In the genomic region with DNA sequence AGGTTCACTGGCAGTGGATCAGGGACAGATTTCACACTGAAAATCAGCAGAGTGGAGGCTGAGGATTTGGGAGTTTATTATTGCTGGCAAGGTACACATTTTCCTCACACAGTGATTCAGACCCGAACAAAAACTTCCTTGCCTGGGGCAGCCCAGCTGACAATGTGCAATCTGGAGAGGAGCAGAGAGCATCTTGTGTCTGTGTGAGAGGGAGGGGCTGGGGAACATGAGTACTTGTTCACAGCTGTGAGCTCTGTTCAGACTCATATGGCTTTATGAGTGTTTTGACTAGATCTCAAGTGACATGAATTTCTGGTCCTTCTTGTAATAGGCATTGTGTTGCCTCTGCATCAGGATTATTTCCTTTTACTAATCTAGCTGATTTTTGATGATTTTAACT, we compare ENCODE assay signal across 17 mouse cellular contexts.
DNase-seq lines count a peak whose midpoint lies in the region; ATAC-seq lines count a peak whose summit lies in the region.
"Had no signal": no experiment of that assay in that cellular context is flagged by ENCODE, and none has a peak within 500 bp of the region (broad histone marks: within the 10 kb centered on the region; RNA-seq: fewer than 3 reads in every experiment).

No protein-coding gene starts in this region.

- no peak overlapping the region for H3K27ac ChIP-seq in forebrain, embryonic 15.5 days (replicated peaks)
- H3K27ac ChIP-seq in forebrain, embryonic 12.5 days: no peak overlapping the region
- H3K27ac ChIP-seq in neural tube, embryonic 15.5 days (replicated peaks): no peak overlapping the region
- no peak overlapping the region for H3K27ac ChIP-seq in forebrain, embryonic 16.5 days (ENCODE audit: low read length)
- H3K27ac ChIP-seq: hindbrain, embryonic 14.5 days; liver, embryonic 12.5 days; midbrain, embryonic 12.5 days had no signal

- H3K27me3 ChIP-seq in forebrain, embryonic 15.5 days: no peaks in the 10 kb centered on the region
- no peaks in the 10 kb centered on the region for H3K27me3 ChIP-seq in forebrain, embryonic 12.5 days
- no peaks in the 10 kb centered on the region for H3K27me3 ChIP-seq in neural tube, embryonic 15.5 days (replicated peaks)
- no peaks in the 10 kb centered on the region for H3K27me3 ChIP-seq in forebrain, embryonic 16.5 days (replicated peaks; ENCODE audit: control insufficient read depth, insufficient read depth, low read length)
- H3K27me3 ChIP-seq in splenic B cell, adult 2 months (ENCODE audit: control insufficient read depth, insufficient read depth, low read length, poor library complexity, severe bottlenecking): no peaks in the 10 kb centered on the region
- H3K27me3 ChIP-seq: liver, embryonic 12.5 days; midbrain, embryonic 12.5 days had no signal

- DNase-seq in neural tube, embryonic 10.5 days (ENCODE audit: extremely low spot score, low spot score): no peak
- peak; percentile 5 for DNase-seq in splenic B cell, adult 2 months (ENCODE audit: low read depth, low spot score)
- no peak for DNase-seq in right cerebral cortex, adult 18-20 months
- no peak for DNase-seq in frontal cortex, postnatal 14 days (ENCODE audit: low spot score in 2 of 2)
- DNase-seq: gastrocnemius, postnatal 36 days; lung, embryonic 14.5 days; lung, postnatal 4 days; right cerebral cortex, postnatal 14 days; thymus, postnatal 36 days had no signal

- no peaks in the 10 kb centered on the region for H3K9me3 ChIP-seq in forebrain, embryonic 15.5 days
- H3K9me3 ChIP-seq in forebrain, embryonic 12.5 days: no peaks in the 10 kb centered on the region
- no peaks in the 10 kb centered on the region for H3K9me3 ChIP-seq in neural tube, embryonic 15.5 days (replicated peaks)
- H3K9me3 ChIP-seq in forebrain, embryonic 16.5 days (ENCODE audit: control insufficient read depth, low read length): no peaks in the 10 kb centered on the region
- H3K9me3 ChIP-seq: liver, embryonic 12.5 days; midbrain, embryonic 12.5 days had no signal

- no peaks in the 10 kb centered on the region for H3K36me3 ChIP-seq in forebrain, embryonic 15.5 days
- no peaks in the 10 kb centered on the region for H3K36me3 ChIP-seq in forebrain, embryonic 12.5 days (replicated peaks)
- no peaks in the 10 kb centered on the region for H3K36me3 ChIP-seq in neural tube, embryonic 15.5 days
- H3K36me3 ChIP-seq in forebrain, embryonic 16.5 days (ENCODE audit: control insufficient read depth, insufficient read depth): no peaks in the 10 kb centered on the region
- H3K36me3 ChIP-seq in splenic B cell, adult 2 months (ENCODE audit: control insufficient read depth, insufficient read depth, low read length, poor library complexity, severe bottlenecking): no peaks in the 10 kb centered on the region
- H3K36me3 ChIP-seq: liver, embryonic 12.5 days; midbrain, embryonic 12.5 days had no signal

- H3K4me2 ChIP-seq in forebrain, embryonic 15.5 days (replicated peaks): no peak overlapping the region
- no peak overlapping the region for H3K4me2 ChIP-seq in forebrain, embryonic 12.5 days
- no peak overlapping the region for H3K4me2 ChIP-seq in neural tube, embryonic 15.5 days
- no peak overlapping the region for H3K4me2 ChIP-seq in forebrain, embryonic 16.5 days (ENCODE audit: low read length)
- H3K4me2 ChIP-seq: hindbrain, embryonic 14.5 days; liver, embryonic 12.5 days; lung, embryonic 14.5 days; midbrain, embryonic 12.5 days had no signal

- H3K4me3 ChIP-seq in forebrain, embryonic 15.5 days: no peak overlapping the region
- H3K4me3 ChIP-seq in forebrain, embryonic 12.5 days (replicated peaks): no peak overlapping the region
- no peak overlapping the region for H3K4me3 ChIP-seq in neural tube, embryonic 15.5 days (replicated peaks)
- H3K4me3 ChIP-seq in forebrain, embryonic 16.5 days (replicated peaks; ENCODE audit: low read length): no peak overlapping the region
- H3K4me3 ChIP-seq: liver, embryonic 12.5 days; midbrain, embryonic 12.5 days had no signal

- 60% methylated on average over 1 of the region's 1 CpGs for WGBS in forebrain, embryonic 15.5 days
- 62% methylated on average over 1 of the region's 1 CpGs for WGBS in forebrain, embryonic 12.5 days
- WGBS in neural tube, embryonic 15.5 days: 67% methylated on average over 1 of the region's 1 CpGs
- WGBS in forebrain, embryonic 16.5 days: 52% methylated on average over 1 of the region's 1 CpGs

- H3K9ac ChIP-seq in forebrain, embryonic 15.5 days (replicated peaks): no peak overlapping the region
- H3K9ac ChIP-seq in forebrain, embryonic 12.5 days: no peak overlapping the region
- H3K9ac ChIP-seq in neural tube, embryonic 15.5 days (replicated peaks): no peak overlapping the region
- no peak overlapping the region for H3K9ac ChIP-seq in forebrain, embryonic 16.5 days (replicated peaks; ENCODE audit: low read depth, low read length)
- H3K9ac ChIP-seq: hindbrain, embryonic 14.5 days; liver, embryonic 12.5 days; lung, embryonic 14.5 days; midbrain, embryonic 12.5 days had no signal

- H3K4me1 ChIP-seq in forebrain, embryonic 15.5 days: no peaks in the 10 kb centered on the region
- no peaks in the 10 kb centered on the region for H3K4me1 ChIP-seq in forebrain, embryonic 12.5 days
- H3K4me1 ChIP-seq in neural tube, embryonic 15.5 days: no peaks in the 10 kb centered on the region
- H3K4me1 ChIP-seq in forebrain, embryonic 16.5 days (replicated peaks; ENCODE audit: control insufficient read depth, insufficient read depth, low read length): no peaks in the 10 kb centered on the region
- H3K4me1 ChIP-seq: liver, embryonic 12.5 days; midbrain, embryonic 12.5 days had no signal

- 0 out of 2 replicates have a peak, but pooled peaks have one; percentile 46 for ATAC-seq in forebrain, embryonic 15.5 days (replicated peaks)
- no peak for ATAC-seq in forebrain, embryonic 12.5 days (ENCODE audit: low FRiP score)
- ATAC-seq in neural tube, embryonic 15.5 days (ENCODE audit: low FRiP score): peak; percentile 66; the same call in 1 of the 2 replicates
- ATAC-seq in forebrain, embryonic 16.5 days: peak; percentile 43; the same call in 1 of the 2 replicates
- ATAC-seq: intestine, postnatal 0 days; liver, embryonic 12.5 days had no signal
